Mouse (Mus musculus) MEL (cell line): Measurements from ENCODE around the gene Cyb5r1.

Experiments used
- CHD1 ChIP-seq: IDR thresholded peaks from 2 replicates; pipeline ENCODE4 v1.6.1; 2012; ENCODE audit warnings: low read depth, mild to moderate bottlenecking, inconsistent platforms, low read length, improper control_type of control experiment
- CTCF ChIP-seq, 3 experiments: IDR thresholded peaks in 2 of 3; conservative IDR thresholded peaks in 1 of 3; 2 replicates each; pipeline ENCODE4 v1.5.1; 2011 to 2012; ENCODE audit warnings: low read length in 3 of 3, low read depth in 2 of 3, mild to moderate bottlenecking in 2 of 3, improper control_type of control experiment in 1 of 3, inconsistent platforms in 1 of 3, mixed read lengths in 1 of 3, moderate library complexity in 1 of 3; ENCODE audit not compliant: control insufficient read depth in 1 of 3, insufficient read depth in 1 of 3, poor library complexity in 1 of 3, severe bottlenecking in 1 of 3
- E2F4 ChIP-seq: IDR thresholded peaks from 2 replicates; pipeline ENCODE4 v1.6.1; 2011; ENCODE audit warnings: low read depth, low read length, improper control_type of control experiment, borderline replicate concordance
- EP300 ChIP-seq, 2 experiments: IDR thresholded peaks; 2 replicates each; pipeline ENCODE4 v1.6.1; 2011; ENCODE audit warnings: improper control_type of control experiment in 2 of 2, low read length in 2 of 2, low read depth in 1 of 2, mild to moderate bottlenecking in 1 of 2
- HCFC1 ChIP-seq: IDR thresholded peaks from 2 replicates; pipeline ENCODE4 v1.6.1; 2012; ENCODE audit warnings: low read depth, mild to moderate bottlenecking, inconsistent platforms, low read length, improper control_type of control experiment, moderate library complexity
- KAT2A ChIP-seq: conservative IDR thresholded peaks from 2 replicates; pipeline ENCODE4 v1.6.1; 2012; ENCODE audit warnings: low read depth, low read length, improper control_type of control experiment, inconsistent platforms
- MAX ChIP-seq: IDR thresholded peaks from 2 replicates; pipeline ENCODE4 v1.6.1; 2011; ENCODE audit warnings: low read length, improper control_type of control experiment
- POLR2A ChIP-seq, 2 experiments: IDR thresholded peaks; 2 replicates each; pipeline ENCODE4 v1.6.1; 2011 to 2012; ENCODE audit warnings: low read length in 2 of 2, mild to moderate bottlenecking in 2 of 2, control low read depth in 1 of 2, improper control_type of control experiment in 1 of 2, low read depth in 1 of 2, moderate library complexity in 1 of 2; ENCODE audit not compliant: control insufficient read depth in 1 of 2, insufficient read depth in 1 of 2, poor library complexity in 1 of 2
- TCF12 ChIP-seq: IDR thresholded peaks from 2 replicates; pipeline ENCODE4 v1.6.1; 2014; ENCODE audit warnings: low read depth, mild to moderate bottlenecking, inconsistent platforms, low read length, improper control_type of control experiment, moderate library complexity
- UBTF ChIP-seq: IDR thresholded peaks from 2 replicates; pipeline ENCODE4 v1.6.1; 2012; ENCODE audit warnings: low read depth, mild to moderate bottlenecking, inconsistent platforms, low read length, improper control_type of control experiment, moderate library complexity, borderline replicate concordance; ENCODE audit not compliant: insufficient read depth

DNA sequence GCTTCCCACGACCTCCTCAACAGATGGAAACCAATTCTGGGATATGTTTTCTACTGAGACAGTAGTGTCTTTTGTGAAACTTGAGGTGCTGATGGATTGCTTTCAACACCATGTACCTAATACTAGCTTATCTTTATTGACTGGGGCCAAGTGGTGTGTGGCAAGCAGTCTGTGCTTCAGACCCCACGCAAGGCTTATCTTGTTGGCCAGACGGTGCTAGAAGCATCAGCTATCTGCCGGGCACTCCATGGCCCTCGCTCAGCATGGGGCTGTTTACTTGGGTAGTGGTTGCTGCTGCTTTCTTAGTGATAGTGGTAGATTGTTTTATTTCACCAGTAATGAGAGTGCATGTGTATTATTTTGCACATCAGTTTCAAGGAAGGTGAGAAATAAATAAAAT, 20.9 kb downstream of the Cyb5r1 start:
- TF ChIP-seq CTCF (IDR thresholded peaks at IDR 0.05 in 2 of 3, conservative IDR thresholded peaks at IDR 0.05 in 1 of 3; ENCODE audit: control insufficient read depth in 1 of 3, insufficient read depth in 1 of 3, low read depth in 2 of 3, low read length in 3 of 3, poor library complexity in 1 of 3, severe bottlenecking in 1 of 3) (no peak), E2F4 (no peak), MAX (no peak; the same call in 1 of the 2 replicates), POLR2A (IDR thresholded peaks at IDR 0.05; ENCODE audit: control insufficient read depth in 1 of 2, insufficient read depth in 1 of 2, low read depth in 1 of 2, low read length in 2 of 2, poor library complexity in 1 of 2) (no peak), UBTF (peak; percentile 97), TCF12 (peak; percentile 99), CHD1 (no peak), EP300 (IDR thresholded peaks at IDR 0.05; ENCODE audit: low read depth in 1 of 2, low read length in 2 of 2) (peak; percentile 95 to 98), KAT2A (no peak; the same call in 1 of the 2 replicates), HCFC1 (0 out of 2 replicates have a peak, but pooled peaks have one; percentile 22)
